Mouse (Mus musculus): ENCODE measurements around the gene Gemin7.

Gemin7 gene

GRCm38 (mm10) chr7:19547344-19547969 is 29.9 kb downstream of the Gemin7 start:
- DNase-seq (ENCODE audit: low read depth, low spot score), result no peak

GRCm38 (mm10) chr7:19546007-19546406 is 31.4 kb downstream of the Gemin7 start:
- DNase-seq (ENCODE audit: low read depth, low spot score), result no peak

GRCm38 (mm10) chr7:19543584-19543983 is 33.8 kb downstream of the Gemin7 start:
- DNase-seq (ENCODE audit: low read depth, low spot score), result no peak

GRCm38 (mm10) chr7:19542155-19542691 is 35.2 kb downstream of the Gemin7 start:
- no peak for DNase-seq (ENCODE audit: low read depth, low spot score)

GRCm38 (mm10) chr7:19541681-19542154 is 35.7 kb downstream of the Gemin7 start:
- no peak for DNase-seq (ENCODE audit: low read depth, low spot score)

GRCm38 (mm10) chr7:19540771-19541566 is 36.4 kb downstream of the Gemin7 start:
- DNase-seq (ENCODE audit: low read depth, low spot score), result no peak

GRCm38 (mm10) chr7:19534676-19535075 is 42.7 kb downstream of the Gemin7 start:
- DNase-seq (ENCODE audit: low read depth, low spot score), result no peak

- DNase-seq (ENCODE audit: low read depth, low spot score), result no peak
Observed at GRCm38 (mm10) chr7:19532240-19532639, 45.2 kb downstream of the Gemin7 start.

- DNase-seq (ENCODE audit: low read depth, low spot score), result no peak
Observed at GRCm38 (mm10) chr7:19531077-19531476, 46.3 kb downstream of the Gemin7 start.

- DNase-seq (ENCODE audit: low read depth, low spot score), result no peak
Observed at GRCm38 (mm10) chr7:19525105-19525481, 52.3 kb downstream of the Gemin7 start.

GRCm38 (mm10) chr7:19524420-19525104 is 52.8 kb downstream of the Gemin7 start:
- no peak for DNase-seq (ENCODE audit: low read depth, low spot score)

- no peak for DNase-seq (ENCODE audit: low read depth, low spot score)
Observed at GRCm38 (mm10) chr7:19523757-19524419, 53.5 kb downstream of the Gemin7 start.

- DNase-seq (ENCODE audit: low read depth, low spot score), result no peak
Observed at GRCm38 (mm10) chr7:19523017-19523756, 54.2 kb downstream of the Gemin7 start.

- no peak for DNase-seq (ENCODE audit: low read depth, low spot score)
Observed at GRCm38 (mm10) chr7:19520032-19520431, 57.4 kb downstream of the Gemin7 start.

- no peak for DNase-seq (ENCODE audit: low read depth, low spot score)
Observed at GRCm38 (mm10) chr7:19517652-19518365, 59.6 kb downstream of the Gemin7 start, which contains the start of gene Nkpd1. Gene Nkpd1 (plus strand): TSS chr7:19517838.

Measured in embryo, embryonic 11.5 days (tissue).